Mouse (Mus musculus) liver, embryonic 11.5 days (tissue): ENCODE measurements around the gene Cfap61. TPM values are rescaled to one million over a fixed set of nuclear protein-coding genes. Genes with fewer than 3 reads are reported as not detected.

Source experiments
- ATAC-seq: fragments of 200-750 bp; cut with Nextera tagmentation; replicated peaks from 2 replicates; pipeline ENCODE4 v1.8.0; 2017; ENCODE audit warnings: moderate number of reproducible peaks, mild to moderate bottlenecking, moderate TSS enrichment, moderate library complexity; ENCODE audit not compliant: low FRiP score
- DNase-seq: peaks from one replicate; pipeline ENCODE4 v3.0.0-alpha.2; 2017; ENCODE audit warnings: low spot score
- H3K27ac ChIP-seq: fragments of 300-500 bp; sonication (generic); 2 replicates; pipeline ENCODE4 v1.5.1; 2014; ENCODE audit warnings: mild to moderate bottlenecking, low read depth, low read length, control low read depth
- H3K27me3 ChIP-seq: fragments of 300-500 bp; sonication (generic); replicated peaks from 2 replicates; pipeline ENCODE4 v1.6.1; 2014; ENCODE audit warnings: low read length, mixed read lengths; ENCODE audit not compliant: control insufficient read depth, insufficient read depth
- H3K36me3 ChIP-seq: fragments of 300-500 bp; sonication (generic); 2 replicates; pipeline ENCODE4 v1.6.1; 2014; ENCODE audit warnings: mild to moderate bottlenecking, low read length, moderate library complexity, mixed read lengths; ENCODE audit not compliant: control insufficient read depth, insufficient read depth
- H3K4me1 ChIP-seq: fragments of 300-500 bp; sonication (generic); replicated peaks from 2 replicates; pipeline ENCODE4 v1.6.1; 2014; ENCODE audit warnings: low read length, mixed read lengths; ENCODE audit not compliant: control insufficient read depth, insufficient read depth
- H3K4me2 ChIP-seq: fragments of 300-500 bp; sonication (generic); 2 replicates; pipeline ENCODE4 v1.6.1; 2014; ENCODE audit warnings: mild to moderate bottlenecking, control low read depth, moderate library complexity
- H3K4me3 ChIP-seq: fragments of 300-500 bp; sonication (generic); 2 replicates; pipeline ENCODE4 v1.5.1; 2014; ENCODE audit warnings: low read depth, low read length, control low read depth
- H3K9ac ChIP-seq: fragments of 300-500 bp; sonication (generic); 2 replicates; pipeline ENCODE4 v1.6.1; 2014; ENCODE audit warnings: low read depth, low read length, control low read depth
- H3K9me3 ChIP-seq: fragments of 300-500 bp; sonication (generic); 2 replicates; pipeline ENCODE4 v1.6.1; 2016; ENCODE audit warnings: low read length, inconsistent platforms, mixed read lengths; ENCODE audit not compliant: control insufficient read depth
- WGBS: fragments of 180-500 bp; shearing (Covaris S2); extraction: QIAGEN DNeasy Blood & Tissue Kit; methylation state at CpG from one replicate; pipeline ENCODE4 v1.1.7; 2014; 5-methylcytosine and 5-hydroxymethylcytosine counted together
- polyA plus RNA-seq: library from polyadenylated mRNA; unstranded; fragments of >200 nt; fragmentation: Nextera tagmentation; extraction: Ambion mirVana; gene quantifications from 2 replicates; pipeline ENCODE4 v1.2.1, GENCODE M21; 2014

Cfap61 gene
- polyA plus RNA-seq, 1 experiment from 2014 or later = not detected

- H3K4me2 ChIP-seq = no peak overlapping the region
- H3K4me1 ChIP-seq = peaks cover 1% of the 10 kb centered on the region
- H3K9me3 ChIP-seq = no peaks in the 10 kb centered on the region
- H3K36me3 ChIP-seq = no peaks in the 10 kb centered on the region
- ATAC-seq (no peak), DNase-seq (no peak)
- H3K4me3 ChIP-seq = no peak overlapping the region
- 62% methylated on average over 2 of the region's 2 CpGs for WGBS
- H3K27me3 ChIP-seq = peaks cover 54% of the 10 kb centered on the region
- no peak overlapping the region for H3K27ac ChIP-seq
- no peak overlapping the region for H3K9ac ChIP-seq
Observed at GRCm38 (mm10) chr2:146228435-146228834, 293.9 kb downstream of the Cfap61 start.

- H3K9ac ChIP-seq = no peak overlapping the region
- WGBS = 85% methylated on average over 2 of the region's 2 CpGs
- H3K27me3 ChIP-seq = peaks cover 23% of the 10 kb centered on the region
- H3K36me3 ChIP-seq = no peaks in the 10 kb centered on the region
- no peak overlapping the region for H3K27ac ChIP-seq
- DNase-seq (no peak), ATAC-seq (no peak)
- no peaks in the 10 kb centered on the region for H3K9me3 ChIP-seq
- no peaks in the 10 kb centered on the region for H3K4me1 ChIP-seq
- no peak overlapping the region for H3K4me2 ChIP-seq
- H3K4me3 ChIP-seq = no peak overlapping the region
Observed at GRCm38 (mm10) chr2:146231485-146231884, 296.9 kb downstream of the Cfap61 start.

- no peak overlapping the region for H3K27ac ChIP-seq
- no peak overlapping the region for H3K4me3 ChIP-seq
- H3K27me3 ChIP-seq = no peaks in the 10 kb centered on the region; the same call in 1 of the 2 replicates
- H3K4me1 ChIP-seq = no peaks in the 10 kb centered on the region
- H3K9ac ChIP-seq = no peak overlapping the region
- 83% methylated on average over 4 of the region's 4 CpGs for WGBS
- DNase-seq = no peak
- H3K4me2 ChIP-seq = no peak overlapping the region
- no peaks in the 10 kb centered on the region for H3K36me3 ChIP-seq
- no peaks in the 10 kb centered on the region for H3K9me3 ChIP-seq
- ATAC-seq = no peak
Observed at GRCm38 (mm10) chr2:146239196-146239747, 304.7 kb downstream of the Cfap61 start.

- H3K36me3 ChIP-seq = no peaks in the 10 kb centered on the region
- no peaks in the 10 kb centered on the region for H3K4me1 ChIP-seq
- DNase-seq (no peak), ATAC-seq (no peak)
- no peak overlapping the region for H3K9ac ChIP-seq
- H3K27ac ChIP-seq = no peak overlapping the region
- no peaks in the 10 kb centered on the region for H3K9me3 ChIP-seq
- no peak overlapping the region for H3K4me3 ChIP-seq
- WGBS = 85% methylated on average over 2 of the region's 2 CpGs
- no peak overlapping the region for H3K4me2 ChIP-seq
- no peaks in the 10 kb centered on the region for H3K27me3 ChIP-seq
Observed at GRCm38 (mm10) chr2:146244049-146244448, 309.5 kb downstream of the Cfap61 start.

GRCm38 (mm10) chr2:146245401-146245800 is 310.8 kb downstream of the Cfap61 start:
- Histone ChIP-seq H3K27ac (no peak overlapping the region), H3K9ac (no peak overlapping the region)
- WGBS = 71% methylated on average over 7 of the region's 7 CpGs

GRCm38 (mm10) chr2:146246409-146247075 is 312.0 kb downstream of the Cfap61 start:
- Histone ChIP-seq H3K9me3 (no peaks in the 10 kb centered on the region), H3K9ac (no peak overlapping the region), H3K4me1 (no peaks in the 10 kb centered on the region), H3K36me3 (no peaks in the 10 kb centered on the region), H3K4me2 (no peak overlapping the region), H3K27ac (no peak overlapping the region), H3K4me3 (no peak overlapping the region), H3K27me3 (no peaks in the 10 kb centered on the region)
- ATAC-seq = no peak
- DNase-seq = no peak
- 82% methylated on average over 4 of the region's 4 CpGs for WGBS

More at GRCm38 (mm10) chr2:146245401-146245800, 310.8 kb downstream of the Cfap61 start:
- Histone ChIP-seq H3K4me1 (no peaks in the 10 kb centered on the region), H3K4me3 (no peak overlapping the region), H3K36me3 (no peaks in the 10 kb centered on the region), H3K27me3 (no peaks in the 10 kb centered on the region), H3K9me3 (no peaks in the 10 kb centered on the region), H3K4me2 (no peak overlapping the region)
- DNase-seq (no peak), ATAC-seq (no peak)

- H3K27me3 ChIP-seq = no peaks in the 10 kb centered on the region
- no peaks in the 10 kb centered on the region for H3K36me3 ChIP-seq
- DNase-seq (no peak), ATAC-seq (0 out of 2 replicates have a peak, but pooled peaks have one; percentile 39)
- no peak overlapping the region for H3K4me3 ChIP-seq
- H3K4me2 ChIP-seq = no peak overlapping the region
- H3K4me1 ChIP-seq = no peaks in the 10 kb centered on the region
- WGBS = 41% methylated on average over 6 of the region's 6 CpGs
- H3K9ac ChIP-seq = no peak overlapping the region
- H3K27ac ChIP-seq = no peak overlapping the region
- no peaks in the 10 kb centered on the region for H3K9me3 ChIP-seq
Observed at GRCm38 (mm10) chr2:146247576-146247975, 313.0 kb downstream of the Cfap61 start.

GRCm38 (mm10) chr2:146249033-146249432 is 314.4 kb downstream of the Cfap61 start:
- WGBS = 86% methylated on average over 7 of the region's 7 CpGs
- no peak overlapping the region for H3K9ac ChIP-seq
- DNase-seq = no peak

More at GRCm38 (mm10) chr2:146249033-146249432, 314.4 kb downstream of the Cfap61 start:
- no peak overlapping the region for H3K4me3 ChIP-seq
- H3K36me3 ChIP-seq = no peaks in the 10 kb centered on the region
- H3K27me3 ChIP-seq = no peaks in the 10 kb centered on the region
- H3K4me1 ChIP-seq = no peaks in the 10 kb centered on the region
- H3K4me2 ChIP-seq = no peak overlapping the region
- H3K27ac ChIP-seq = no peak overlapping the region
- ATAC-seq = no peak
- H3K9me3 ChIP-seq = no peaks in the 10 kb centered on the region
